Mouse (Mus musculus): ENCODE measurements at regions not wholly inside any gene's neighbourhood (a gene's known extent, or its start where the extent isn't known, plus 50 kb on each side); places are given as distances from the start of the nearest gene placed in this dataset.

- peak; percentile 88 for DNase-seq (ENCODE audit: low read depth, low spot score)
These were observed 406.7 kb downstream of the Gm597 start for GRCm38 (mm10) chr1:28373351-28373750.

GRCm38 (mm10) chr1:28349411-28349973 lies 430.6 kb downstream of the Gm597 start:
- peak; percentile 75 for DNase-seq (ENCODE audit: low read depth, low spot score)

- DNase-seq (ENCODE audit: low read depth, low spot score): peak; percentile 16
These were observed 431.5 kb downstream of the Gm597 start for GRCm38 (mm10) chr1:28348572-28348971.

GRCm38 (mm10) chr1:28340054-28340453 lies 440.0 kb downstream of the Gm597 start:
- DNase-seq (ENCODE audit: low read depth, low spot score): peak; percentile 52

GRCm38 (mm10) chr1:28334366-28334765 lies 445.7 kb downstream of the Gm597 start:
- DNase-seq (ENCODE audit: low read depth, low spot score): no peak

GRCm38 (mm10) chr1:28332031-28332430 lies 448.0 kb downstream of the Gm597 start:
- DNase-seq (ENCODE audit: low read depth, low spot score): peak; percentile 89

GRCm38 (mm10) chr1:28328986-28329385 lies 451.1 kb downstream of the Gm597 start:
- DNase-seq (ENCODE audit: low read depth, low spot score): no peak

GRCm38 (mm10) chr1:28328539-28328938 lies 451.5 kb downstream of the Gm597 start:
- DNase-seq (ENCODE audit: low read depth, low spot score): no peak

- peak; percentile 8 for DNase-seq (ENCODE audit: low read depth, low spot score)
These were observed 455.9 kb downstream of the Gm597 start for GRCm38 (mm10) chr1:28324141-28324540.

Measured in brain, adult 2 months (tissue).